Mouse (Mus musculus) hindbrain, postnatal 0 days (tissue): ENCODE measurements at regions not wholly inside any gene's neighbourhood (a gene's known extent, or its start where the extent isn't known, plus 50 kb on each side); places are given as distances from the start of the nearest gene placed in this dataset.
A peak's percentile ranks its signal among the peaks of the same experiment; 100 is the strongest.

Experiments
- ATAC-seq: fragments of 200-750 bp; cut with Nextera tagmentation; 2 replicates; pipeline ENCODE4 v1.8.0; 2017; ENCODE audit warnings: mild to moderate bottlenecking, moderate TSS enrichment, moderate library complexity
- DNase-seq: peaks from one replicate; pipeline ENCODE4 v3.0.0-alpha.2; 2015; ENCODE audit warnings: low spot score
- H3K27ac ChIP-seq: fragments of 300-500 bp; sonication (generic); 2 replicates; pipeline ENCODE4 v1.5.1; 2014; ENCODE audit warnings: mild to moderate bottlenecking
- H3K27me3 ChIP-seq: fragments of 300-500 bp; sonication (generic); 2 replicates; pipeline ENCODE4 v1.6.1; 2014; ENCODE audit warnings: low read length, mixed read lengths; ENCODE audit not compliant: insufficient read depth
- H3K36me3 ChIP-seq: fragments of 300-500 bp; sonication (generic); 2 replicates; pipeline ENCODE4 v1.6.1; 2014; ENCODE audit warnings: low read length, mixed read lengths; ENCODE audit not compliant: insufficient read depth
- H3K4me1 ChIP-seq: fragments of 300-500 bp; sonication (generic); 2 replicates; pipeline ENCODE4 v1.6.1; 2014; ENCODE audit warnings: antibody characterized with exemption, low read length, mixed read lengths; ENCODE audit not compliant: insufficient read depth
- H3K4me2 ChIP-seq: fragments of 300-500 bp; sonication (generic); 2 replicates; pipeline ENCODE4 v1.6.1; 2014; ENCODE audit warnings: low read depth, mild to moderate bottlenecking, low read length, moderate library complexity, mixed read lengths
- H3K4me3 ChIP-seq: fragments of 300-500 bp; sonication (generic); 2 replicates; pipeline ENCODE4 v1.5.1; 2014; ENCODE audit warnings: low read length
- H3K9ac ChIP-seq: fragments of 300-500 bp; sonication (generic); replicated peaks from 2 replicates; pipeline ENCODE4 v1.6.1; 2014; ENCODE audit warnings: mild to moderate bottlenecking, low read length, moderate library complexity, mixed read lengths
- H3K9me3 ChIP-seq: fragments of 300-500 bp; sonication (generic); 2 replicates; pipeline ENCODE4 v1.6.1; 2016; ENCODE audit warnings: low read length, mixed read lengths
- CTCF ChIP-seq: IDR thresholded peaks from 2 replicates; pipeline ENCODE4 v1.5.1; 2016; ENCODE audit warnings: antibody characterized with exemption, control low read depth, low read depth
- WGBS: fragments of 180-500 bp; shearing (Covaris S2); extraction: QIAGEN DNeasy Blood & Tissue Kit; methylation state at CpG from one replicate; pipeline ENCODE4 v1.1.7; 2014; 5-methylcytosine and 5-hydroxymethylcytosine counted together

DNA sequence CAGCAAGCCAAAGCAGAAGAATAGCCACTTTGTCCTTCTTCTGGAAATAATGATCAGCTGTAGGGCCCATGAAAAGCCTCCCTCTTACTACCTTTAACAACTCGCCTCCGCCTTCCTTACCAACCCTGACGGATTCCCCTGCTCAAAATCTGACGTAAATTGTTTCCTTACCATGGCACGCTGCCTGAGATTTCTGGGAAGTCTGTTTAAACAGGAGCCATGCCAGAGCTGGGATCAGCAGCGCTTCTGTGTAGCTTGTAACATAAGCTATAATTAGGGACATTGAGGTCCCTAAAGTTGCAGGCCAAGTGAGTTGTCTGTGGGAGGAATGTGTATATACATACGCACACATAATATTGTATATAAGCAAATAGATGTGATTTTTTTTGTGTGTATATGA lies 484.6 kb downstream of the Gsdmc2 start:
- Histone ChIP-seq H3K36me3 (no peaks in the 10 kb centered on the region), H3K4me3 (no peak overlapping the region), H3K4me1 (no peaks in the 10 kb centered on the region), H3K27me3 (no peaks in the 10 kb centered on the region), H3K4me2 (no peak overlapping the region), H3K9ac (no peak overlapping the region), H3K9me3 (no peaks in the 10 kb centered on the region), H3K27ac (no peak overlapping the region)
- 61% methylated on average over 7 of the region's 7 CpGs for WGBS
- no peak for TF ChIP-seq CTCF
- no peak for ATAC-seq
- DNase-seq: peak; percentile 9

DNA sequence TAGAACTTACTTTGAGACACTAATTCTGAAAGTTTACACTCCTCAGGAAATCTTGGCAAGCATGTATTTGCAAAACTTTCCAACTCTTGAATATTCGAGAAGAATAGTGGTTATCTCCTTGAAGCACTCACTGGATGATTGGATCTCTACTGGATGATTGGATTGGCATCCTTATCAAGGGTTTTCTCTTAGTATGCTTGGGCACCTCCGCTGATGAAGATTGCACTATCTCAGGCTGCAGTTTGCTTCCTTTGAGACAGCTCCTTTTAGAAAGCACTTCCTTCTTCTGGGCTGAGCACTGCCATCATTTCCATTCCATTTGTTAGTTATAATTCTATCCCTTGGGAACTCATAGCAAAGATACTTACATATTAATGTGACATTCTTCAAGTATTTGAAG lies 503.2 kb downstream of the Gsdmc2 start:
- Histone ChIP-seq H3K9ac (no peak overlapping the region), H3K4me2 (no peak overlapping the region), H3K27me3 (no peaks in the 10 kb centered on the region), H3K4me1 (no peaks in the 10 kb centered on the region), H3K4me3 (no peak overlapping the region), H3K36me3 (no peaks in the 10 kb centered on the region), H3K9me3 (no peaks in the 10 kb centered on the region), H3K27ac (no peak overlapping the region)
- 82% methylated on average over 2 of the region's 2 CpGs for WGBS
- ATAC-seq: no peak
- DNase-seq: no peak
- no peak for TF ChIP-seq CTCF

DNA sequence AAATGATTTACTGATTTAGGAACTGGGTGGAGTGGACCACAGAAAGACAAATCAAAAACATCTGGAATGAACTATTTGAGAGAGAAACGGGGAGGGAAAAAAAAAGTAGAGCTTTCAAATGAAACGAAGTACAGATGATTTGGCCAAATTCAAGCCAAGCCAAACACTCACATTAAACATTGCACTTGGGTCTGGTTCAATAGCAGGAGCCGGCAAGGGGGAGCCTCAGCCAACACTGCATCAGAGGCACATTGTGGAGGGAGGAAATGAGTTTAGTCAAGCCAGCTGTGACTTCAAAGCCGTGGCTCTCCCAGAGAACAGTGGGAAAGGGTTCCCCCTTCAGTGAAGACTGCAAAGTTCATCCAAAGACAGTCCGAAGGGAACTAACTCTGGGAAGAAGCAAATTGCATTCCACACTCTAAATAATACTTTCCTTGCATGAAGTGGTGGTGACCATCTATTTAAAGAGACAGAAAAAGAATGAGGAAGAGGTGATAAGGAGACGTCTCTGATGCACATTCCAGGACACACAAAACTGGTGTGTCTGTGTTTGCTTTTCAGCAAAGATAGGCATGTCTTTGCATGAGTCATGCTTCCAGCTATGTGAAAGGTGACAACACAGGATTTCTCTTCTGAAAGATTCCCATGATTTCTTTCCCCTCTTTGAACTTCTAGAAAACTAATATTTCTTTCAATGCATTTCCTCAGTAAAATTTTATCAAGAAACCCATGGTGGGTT lies 504.5 kb downstream of the Gsdmc2 start:
- Histone ChIP-seq H3K9me3 (no peaks in the 10 kb centered on the region), H3K4me1 (no peaks in the 10 kb centered on the region), H3K27me3 (no peaks in the 10 kb centered on the region), H3K4me2 (no peak overlapping the region), H3K36me3 (no peaks in the 10 kb centered on the region), H3K27ac (no peak overlapping the region), H3K9ac (no peak overlapping the region), H3K4me3 (no peak overlapping the region)
- WGBS: 27% methylated on average over 6 of the region's 6 CpGs
- DNase-seq (peak; percentile 75), ATAC-seq (peak; percentile 62; the same call in 1 of the 2 replicates)
- TF ChIP-seq CTCF: peak; percentile 61

DNA sequence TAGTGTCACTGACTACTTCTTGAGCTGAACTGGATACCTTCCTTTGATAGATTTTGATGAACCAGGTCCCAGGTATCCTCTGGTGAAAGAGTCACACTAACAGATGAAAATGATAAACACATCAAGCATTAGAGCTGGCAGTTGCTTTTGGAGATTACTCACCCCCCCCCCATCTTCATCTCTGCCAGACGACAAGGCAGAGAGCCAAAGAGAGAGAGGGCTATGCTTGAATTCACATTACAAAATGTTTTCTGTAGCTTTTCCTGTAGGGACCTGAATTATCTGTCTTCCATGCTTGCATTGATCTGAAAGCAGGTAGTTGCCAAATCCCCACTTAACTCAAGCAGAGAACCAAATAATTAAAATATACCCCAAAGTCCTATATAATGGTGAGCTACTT lies 525.3 kb downstream of the Gsdmc2 start:
- Histone ChIP-seq H3K36me3 (no peaks in the 10 kb centered on the region), H3K4me1 (no peaks in the 10 kb centered on the region)
- WGBS: 42% methylated on average over 1 of the region's 1 CpGs

DNA sequence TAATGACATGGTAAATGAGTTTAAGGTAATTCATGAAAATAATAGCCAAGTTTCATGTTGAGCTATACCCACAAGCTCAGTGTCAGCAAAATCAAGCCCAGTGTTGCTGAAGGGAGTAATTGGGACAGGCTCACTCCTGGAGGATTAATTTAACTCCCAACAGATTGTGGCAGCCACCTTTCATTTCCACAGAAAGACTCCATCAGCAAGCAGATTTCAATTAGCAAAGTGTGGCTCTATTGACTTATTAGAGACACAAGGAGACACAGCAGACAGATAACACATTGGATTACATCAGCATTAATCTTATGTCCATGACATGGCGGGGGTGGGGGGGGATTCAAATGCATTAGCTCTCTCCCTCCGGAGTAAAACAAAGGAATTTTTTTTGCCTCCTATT lies 534.6 kb downstream of the Gsdmc2 start:
- ATAC-seq: no peak
- no peaks in the 10 kb centered on the region for H3K4me1 ChIP-seq
- H3K9ac ChIP-seq: no peak overlapping the region
- H3K36me3 ChIP-seq: no peaks in the 10 kb centered on the region
- DNase-seq: no peak
- H3K27ac ChIP-seq: no peak overlapping the region
- no peaks in the 10 kb centered on the region for H3K9me3 ChIP-seq
- no peaks in the 10 kb centered on the region for H3K27me3 ChIP-seq
- H3K4me3 ChIP-seq: no peak overlapping the region
- 62% methylated on average over 2 of the region's 2 CpGs for WGBS
- no peak overlapping the region for H3K4me2 ChIP-seq
- TF ChIP-seq CTCF: no peak

More for the DNA sequence above, 525.3 kb downstream of the Gsdmc2 start:
- Histone ChIP-seq H3K27me3 (no peaks in the 10 kb centered on the region), H3K9me3 (no peaks in the 10 kb centered on the region), H3K4me3 (no peak overlapping the region), H3K9ac (no peak overlapping the region), H3K27ac (no peak overlapping the region), H3K4me2 (no peak overlapping the region)
- no peak for TF ChIP-seq CTCF
- DNase-seq: peak; percentile 38
- no peak for ATAC-seq

DNA sequence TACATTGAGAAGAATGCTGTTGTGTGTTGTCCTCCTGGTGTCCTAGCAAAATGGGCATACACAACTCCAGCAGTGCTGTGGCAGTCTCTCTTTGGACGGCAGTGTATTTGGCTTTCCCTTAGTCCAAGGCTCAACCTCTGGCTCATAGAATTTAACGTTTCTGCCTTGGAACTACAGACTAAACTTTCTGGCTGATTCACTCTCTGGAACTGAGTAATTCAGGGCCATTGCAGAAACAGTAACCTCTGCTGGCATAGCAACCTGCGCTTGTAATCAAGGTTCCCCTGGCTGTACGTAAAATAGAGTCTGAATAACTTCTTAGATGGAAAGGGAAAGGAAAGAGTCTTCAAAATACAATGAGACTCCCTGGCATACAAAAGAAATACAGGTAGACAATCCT lies 545.7 kb downstream of the Gsdmc2 start:
- 77% methylated on average over 4 of the region's 4 CpGs for WGBS
- H3K4me3 ChIP-seq: no peak overlapping the region
- H3K27ac ChIP-seq: no peak overlapping the region
- TF ChIP-seq CTCF: no peak
- ATAC-seq: no peak
- no peak for DNase-seq
- H3K4me1 ChIP-seq: no peaks in the 10 kb centered on the region
- no peaks in the 10 kb centered on the region for H3K9me3 ChIP-seq
- no peaks in the 10 kb centered on the region for H3K27me3 ChIP-seq
- H3K36me3 ChIP-seq: no peaks in the 10 kb centered on the region
- H3K4me2 ChIP-seq: no peak overlapping the region
- no peak overlapping the region for H3K9ac ChIP-seq

DNA sequence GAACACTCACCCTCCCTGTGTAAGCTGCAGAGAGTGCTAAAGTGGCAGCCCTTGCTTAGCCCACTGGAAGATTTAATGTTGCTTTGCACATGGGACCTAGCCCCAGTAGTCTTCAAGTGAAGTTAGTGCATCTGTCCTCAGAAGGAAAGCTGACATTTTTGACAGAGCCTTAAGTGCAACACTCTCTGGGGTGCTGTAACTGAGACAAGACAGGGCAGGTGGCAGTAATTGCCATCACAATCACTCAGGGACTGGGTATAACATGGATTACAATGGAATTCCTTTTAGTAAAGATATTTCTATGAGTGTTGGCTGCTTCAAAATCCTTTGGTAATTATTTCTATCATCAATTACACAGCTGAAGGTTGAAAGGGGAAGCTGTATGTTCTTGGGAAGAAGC lies 556.4 kb downstream of the Gsdmc2 start:
- H3K4me3 ChIP-seq: no peak overlapping the region
- H3K27ac ChIP-seq: no peak overlapping the region
- no peaks in the 10 kb centered on the region for H3K27me3 ChIP-seq
- no peaks in the 10 kb centered on the region for H3K4me1 ChIP-seq
- no peak overlapping the region for H3K4me2 ChIP-seq
- no peak overlapping the region for H3K9ac ChIP-seq
- ATAC-seq (no peak), DNase-seq (no peak)
- H3K9me3 ChIP-seq: no peaks in the 10 kb centered on the region
- H3K36me3 ChIP-seq: no peaks in the 10 kb centered on the region
- no peak for TF ChIP-seq CTCF
